Mouse (Mus musculus) bone marrow, adult 2 months (tissue): ENCODE results near the gene D7Ertd443e.

Source experiments
- CTCF ChIP-seq: fragments of 200-500 bp; IDR thresholded peaks from 2 replicates; pipeline ENCODE4 v1.5.1; 2011; ENCODE audit warnings: low read length, control low read depth; ENCODE audit not compliant: control insufficient read depth, insufficient read depth
- POLR2A ChIP-seq: fragments of 200-500 bp; IDR thresholded peaks from 2 replicates; pipeline ENCODE4 v1.6.1; 2011; ENCODE audit warnings: low read depth, mild to moderate bottlenecking, control low read depth, low read length, borderline replicate concordance; ENCODE audit not compliant: control insufficient read depth

DNA sequence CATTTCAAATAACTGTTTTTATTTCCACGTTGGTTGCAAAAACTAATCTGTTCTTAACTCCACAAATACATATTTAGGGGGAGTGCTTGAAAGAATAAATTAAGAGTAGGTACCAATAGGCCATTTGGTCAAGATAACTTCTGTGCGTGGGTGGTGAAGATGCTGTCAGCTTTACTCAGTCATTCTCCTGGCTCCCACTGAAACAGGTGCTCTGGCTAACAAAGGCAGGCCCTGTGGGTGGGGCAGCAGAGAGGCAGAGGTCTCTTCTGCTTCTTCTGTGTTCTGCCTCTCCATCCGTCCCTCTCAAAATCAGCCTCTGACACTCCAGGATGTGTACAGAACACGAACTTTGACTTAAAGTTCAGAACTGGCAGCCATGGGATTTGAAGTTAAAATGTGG is 119.7 kb downstream of the D7Ertd443e start:
- no peak for TF ChIP-seq CTCF
- TF ChIP-seq POLR2A: no peak
